Mouse (Mus musculus) lung, adult 2 months (tissue): ENCODE measurements around the gene Runx2.

Source experiments
- CTCF ChIP-seq: fragments of 200-500 bp; IDR thresholded peaks from 2 replicates; pipeline ENCODE4 v1.5.1; 2011; ENCODE audit warnings: mild to moderate bottlenecking, low read length, control low read depth; ENCODE audit not compliant: insufficient read depth
- POLR2A ChIP-seq: fragments of 200-500 bp; IDR thresholded peaks from 2 replicates; pipeline ENCODE4 v1.6.1; 2011; ENCODE audit warnings: low read depth, mild to moderate bottlenecking, control low read depth, low read length, borderline replicate concordance; ENCODE audit errors: extremely low read depth

DNA sequence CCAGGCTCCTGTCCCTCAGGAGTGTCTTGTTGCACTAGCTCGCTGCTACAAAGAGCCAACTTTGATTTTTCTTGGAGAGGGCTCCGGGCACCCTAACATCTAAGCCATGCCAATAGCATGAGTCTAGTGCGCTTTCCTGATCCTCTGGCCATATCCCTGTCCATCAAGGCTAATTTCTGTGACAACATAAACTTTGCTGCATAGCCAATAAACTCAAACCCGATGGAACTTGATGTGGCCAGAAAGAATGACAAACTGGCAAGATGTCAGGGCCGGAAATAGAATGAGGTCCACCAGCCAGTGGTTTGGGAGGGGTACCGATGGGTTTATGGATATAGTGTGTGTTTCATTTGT is 221.9 kb downstream of the Runx2 start:
- TF ChIP-seq POLR2A, result no peak
- no peak for TF ChIP-seq CTCF
